Mouse (Mus musculus) spleen, adult 2 months (tissue): ENCODE data around the gene Scgb2a2.
"Not testable (repeated sequence)": the region's sequence is repeated elsewhere in the genome, so short reads cannot be mapped to it uniquely, and the experiment has no call there.

Experiments used
- CTCF ChIP-seq: fragments of 200-500 bp; IDR thresholded peaks from 2 replicates; pipeline ENCODE4 v1.5.1; 2011; ENCODE audit warnings: mild to moderate bottlenecking, inconsistent platforms; ENCODE audit not compliant: insufficient read depth, insufficient read length, insufficient replicate concordance; ENCODE audit errors: extremely low read depth
- POLR2A ChIP-seq: fragments of 200-500 bp; IDR thresholded peaks from 2 replicates; pipeline ENCODE4 v1.6.1; 2011; ENCODE audit warnings: low read depth, low read length, inconsistent platforms

DNA sequence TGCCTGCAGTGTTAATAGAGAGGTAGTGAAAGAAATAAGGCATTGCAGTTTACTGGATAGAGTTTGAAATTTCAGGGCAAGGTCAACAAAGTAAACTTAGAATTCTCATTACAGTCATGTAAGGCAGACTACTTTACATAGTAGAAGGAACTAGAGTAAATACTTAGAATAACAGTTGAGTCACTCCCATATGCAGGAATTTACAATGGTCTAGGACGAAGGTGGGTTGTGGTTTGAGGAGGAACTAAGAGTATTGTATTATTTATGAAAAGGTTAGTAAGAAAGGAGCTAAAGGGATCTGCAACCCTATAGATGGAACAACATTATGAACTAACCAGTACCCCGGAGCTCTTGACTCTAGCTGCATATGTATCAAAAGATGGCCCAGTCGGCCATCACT, 13.5 kb downstream of the Scgb2a2 start:
- not testable (repeated sequence) for TF ChIP-seq CTCF, POLR2A
